Mouse (Mus musculus) stomach, postnatal 0 days (tissue): ENCODE data around the gene Nabp2. TPM values are rescaled to one million over a fixed set of nuclear protein-coding genes. Genes with fewer than 3 reads are reported as not detected.

Source experiments
- ATAC-seq: fragments of 200-750 bp; cut with Nextera tagmentation; 2 replicates; pipeline ENCODE4 v1.8.0; 2017; ENCODE audit not compliant: low FRiP score, low TSS enrichment
- DNase-seq: peaks from one replicate; pipeline ENCODE4 v3.0.0-alpha.2; 2016; ENCODE audit warnings: low spot score
- H3K27ac ChIP-seq: fragments of 300-500 bp; sonication (generic); replicated peaks from 2 replicates; pipeline ENCODE4 v1.5.1; 2014; ENCODE audit warnings: mild to moderate bottlenecking, control low read depth
- H3K27me3 ChIP-seq: fragments of 300-500 bp; sonication (generic); 2 replicates; pipeline ENCODE4 v1.6.1; 2014; ENCODE audit warnings: low read length; ENCODE audit not compliant: control insufficient read depth, insufficient read depth
- H3K36me3 ChIP-seq: fragments of 300-500 bp; sonication (generic); 2 replicates; pipeline ENCODE4 v1.6.1; 2014; ENCODE audit warnings: low read length, mixed read lengths; ENCODE audit not compliant: control insufficient read depth, insufficient read depth
- H3K4me1 ChIP-seq: fragments of 300-500 bp; sonication (generic); replicated peaks from 2 replicates; pipeline ENCODE4 v1.6.1; 2014; ENCODE audit warnings: antibody characterized with exemption; ENCODE audit not compliant: control insufficient read depth, insufficient read depth
- H3K4me2 ChIP-seq: fragments of 300-500 bp; sonication (generic); replicated peaks from 2 replicates; pipeline ENCODE4 v1.6.1; 2014; ENCODE audit warnings: low read depth, mild to moderate bottlenecking, control low read depth, moderate library complexity
- H3K4me3 ChIP-seq: fragments of 300-500 bp; sonication (generic); 2 replicates; pipeline ENCODE4 v1.5.1; 2014; ENCODE audit warnings: low read depth, low read length, control low read depth
- H3K9ac ChIP-seq: fragments of 300-500 bp; sonication (generic); 2 replicates; pipeline ENCODE4 v1.6.1; 2014; ENCODE audit warnings: mild to moderate bottlenecking, low read length, control low read depth, mixed read lengths
- H3K9me3 ChIP-seq: fragments of 300-500 bp; sonication (generic); 2 replicates; pipeline ENCODE4 v1.6.1; 2016; ENCODE audit warnings: low read length; ENCODE audit not compliant: control insufficient read depth
- CTCF ChIP-seq: IDR thresholded peaks from 2 replicates; pipeline ENCODE4 v1.5.1; 2016; ENCODE audit warnings: antibody characterized with exemption, low read depth, mild to moderate bottlenecking, moderate library complexity
- EP300 ChIP-seq: optimal IDR thresholded peaks from 2 replicates; pipeline ENCODE3; 2016; ENCODE audit warnings: antibody characterized with exemption
- WGBS: fragments of 180-500 bp; shearing (Covaris S2); extraction: QIAGEN DNeasy Blood & Tissue Kit; methylation state at CpG from one replicate; pipeline ENCODE4 v1.1.7; 2014; 5-methylcytosine and 5-hydroxymethylcytosine counted together
- polyA plus RNA-seq: library from polyadenylated mRNA; unstranded; fragments of >200 nt; fragmentation: Nextera tagmentation; extraction: Ambion mirVana; gene quantifications from 2 replicates; pipeline ENCODE4 v1.2.1, GENCODE M21; 2015

The Nabp2 gene
- polyA plus RNA-seq, 1 experiment from 2014 or later, result 54.4 TPM

DNA sequence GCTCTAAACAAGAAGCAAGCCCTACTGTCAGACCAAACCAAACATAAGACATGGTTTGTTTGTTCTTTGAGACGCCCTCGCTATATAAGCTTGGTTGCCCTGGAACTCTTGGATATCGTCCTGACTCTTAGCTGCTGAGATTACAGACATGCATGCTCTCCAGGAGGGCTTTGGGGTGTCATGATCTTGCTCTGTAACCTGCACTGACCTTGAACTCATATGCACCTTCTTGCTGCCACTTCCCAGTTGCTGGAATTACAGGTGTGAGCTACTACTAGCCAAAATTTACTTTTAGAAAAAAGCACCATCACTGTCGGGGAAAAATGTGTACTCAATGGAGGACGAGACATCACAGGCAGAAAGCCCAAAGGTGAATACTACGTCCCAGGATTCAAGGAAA lies 41.7 kb downstream of the Nabp2 start:
- TF ChIP-seq EP300 (no peak), CTCF (no peak)
- H3K36me3 ChIP-seq, result no peaks in the 10 kb centered on the region
- peak overlapping the region; percentile 62 for H3K4me2 ChIP-seq
- no peaks in the 10 kb centered on the region for H3K27me3 ChIP-seq
- no peak for DNase-seq
- 0 out of 2 replicates have a peak overlapping the region, but pooled peaks have one; percentile 66 for H3K4me3 ChIP-seq
- no peaks in the 10 kb centered on the region for H3K9me3 ChIP-seq
- no peaks in the 10 kb centered on the region for H3K4me1 ChIP-seq
- peak overlapping the region; percentile 95 for H3K27ac ChIP-seq
- H3K9ac ChIP-seq, result no peak overlapping the region; the same call in 1 of the 2 replicates
- ATAC-seq, result no peak
- 61% methylated on average over 6 of the region's 6 CpGs for WGBS

DNA sequence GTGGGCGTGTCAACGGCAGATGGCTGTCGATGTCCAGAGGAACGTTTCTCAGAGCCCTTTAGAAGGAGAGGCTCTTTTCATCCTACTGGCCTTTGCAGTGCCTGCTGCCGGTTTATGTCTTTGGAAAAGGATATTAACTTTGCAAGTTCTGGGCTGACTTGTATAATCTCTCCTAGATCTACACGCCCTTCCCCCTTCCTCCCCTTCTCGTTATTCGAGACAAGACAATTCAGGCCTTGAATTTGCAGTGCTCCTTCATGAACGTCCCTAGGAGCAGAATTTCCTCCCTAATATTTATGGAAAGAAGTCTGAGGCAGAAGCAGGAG lies 42.1 kb downstream of the Nabp2 start:
- Histone ChIP-seq H3K4me2 (peak overlapping the region; percentile 62), H3K4me3 (peak overlapping the region; percentile 66), H3K27ac (peak overlapping the region; percentile 95), H3K36me3 (no peaks in the 10 kb centered on the region), H3K27me3 (no peaks in the 10 kb centered on the region), H3K9me3 (no peaks in the 10 kb centered on the region), H3K9ac (peak overlapping the region; percentile 76), H3K4me1 (no peaks in the 10 kb centered on the region)
- TF ChIP-seq CTCF, result no peak
- TF ChIP-seq EP300, result no peak
- ATAC-seq (no peak), DNase-seq (no peak)
- 2% methylated on average over 9 of the region's 9 CpGs for WGBS

DNA sequence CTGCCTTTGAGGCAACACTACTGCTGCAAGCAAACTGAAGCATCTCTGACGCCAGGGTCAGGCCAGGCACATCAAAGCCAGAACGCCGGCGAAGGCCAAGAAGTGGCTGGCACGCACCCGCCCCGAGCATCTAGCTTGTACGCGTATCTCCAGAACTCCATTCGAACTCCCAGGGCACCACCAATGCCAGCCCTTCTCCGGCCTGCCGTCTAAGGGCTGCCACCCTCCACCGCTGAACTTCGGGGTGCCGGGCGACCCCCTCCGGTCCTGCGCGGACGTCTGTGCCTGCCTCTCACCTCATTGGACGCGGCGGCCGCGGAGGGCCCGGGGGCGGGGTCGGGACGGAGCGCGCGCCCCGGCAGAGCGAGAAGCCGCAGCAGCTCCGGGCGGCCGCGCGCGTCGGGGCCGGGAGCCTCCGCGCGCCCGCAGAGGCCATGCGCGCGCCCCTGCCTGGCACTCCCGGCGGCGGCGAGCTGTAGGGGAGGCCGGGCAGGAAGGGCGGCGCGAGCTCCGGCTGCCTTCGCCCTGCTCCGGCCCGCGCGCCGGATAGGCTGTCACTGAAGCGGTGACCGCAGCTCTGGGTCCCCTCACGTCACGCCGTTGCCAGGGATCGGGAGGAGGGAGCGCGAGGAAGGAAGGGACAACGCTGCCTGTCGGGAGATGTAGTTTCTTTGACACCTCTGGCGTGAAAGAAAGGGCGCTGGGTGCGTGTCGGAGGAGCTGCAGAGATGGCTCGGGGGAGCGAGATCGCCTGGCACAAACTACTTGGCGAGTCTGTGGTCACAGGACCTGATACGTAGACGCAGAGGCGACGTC lies 42.7 kb downstream of the Nabp2 start, which contains the start of gene Coq10a:
Gene Coq10a (minus strand): TSS at position 596 of the 816 bp plus-strand sequence.
- Histone ChIP-seq H3K4me3 (peak within 1 kb of the TSS; percentile 66), H3K4me2 (peak within 1 kb of the TSS; percentile 62), H3K9ac (peak within 1 kb of the TSS; percentile 76), H3K9me3 (no peaks in the 10 kb centered on the region), H3K4me1 (no peaks in the 10 kb centered on the region), H3K27ac (peak within 1 kb of the TSS; percentile 95), H3K36me3 (no peaks in the 10 kb centered on the region), H3K27me3 (no peaks in the 10 kb centered on the region)
- ATAC-seq (peak; percentile 95), DNase-seq (peak; percentile 94)
- TF ChIP-seq CTCF (0 out of 2 replicates have a peak, but pooled peaks have one; percentile 12), EP300 (no peak)
- WGBS, result under 1% methylated on average over 64 of the region's 87 CpGs

DNA sequence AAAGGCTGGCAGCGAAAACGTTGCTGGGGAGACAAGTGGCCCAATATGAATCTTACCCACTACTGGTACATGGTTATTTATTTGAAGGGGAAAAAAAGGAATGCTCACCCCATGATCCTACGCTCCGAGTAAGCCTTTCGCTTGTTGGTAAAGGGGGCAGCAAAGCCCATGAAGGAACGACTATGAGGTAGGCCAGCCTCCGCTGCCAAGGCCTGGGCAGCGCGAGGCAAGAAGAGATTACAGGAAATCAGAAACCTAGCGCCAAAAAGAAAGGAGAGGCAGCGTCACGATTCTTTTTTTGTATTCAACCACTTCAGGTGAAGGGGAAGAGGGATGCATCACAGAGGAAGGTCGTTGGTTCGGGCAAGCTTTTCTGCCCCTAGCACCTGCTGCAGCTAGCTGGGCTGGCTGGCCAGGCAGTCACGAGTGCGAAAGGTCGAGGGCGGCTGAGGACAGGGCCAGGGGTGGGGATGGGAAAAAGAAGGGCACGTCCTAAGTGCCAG lies 43.3 kb downstream of the Nabp2 start:
- H3K27me3 ChIP-seq, result no peaks in the 10 kb centered on the region
- H3K4me1 ChIP-seq, result no peaks in the 10 kb centered on the region
- TF ChIP-seq EP300, result no peak
- no peak for TF ChIP-seq CTCF
- H3K9me3 ChIP-seq, result no peaks in the 10 kb centered on the region
- DNase-seq (no peak), ATAC-seq (no peak)
- H3K9ac ChIP-seq, result peak overlapping the region; percentile 76
- 15% methylated on average over 19 of the region's 19 CpGs for WGBS
- H3K4me2 ChIP-seq, result peak overlapping the region; percentile 62
- peak overlapping the region; percentile 95 for H3K27ac ChIP-seq
- H3K36me3 ChIP-seq, result peaks cover 5% of the 10 kb centered on the region; the same call in 1 of the 2 replicates
- H3K4me3 ChIP-seq, result peak overlapping the region; percentile 66

DNA sequence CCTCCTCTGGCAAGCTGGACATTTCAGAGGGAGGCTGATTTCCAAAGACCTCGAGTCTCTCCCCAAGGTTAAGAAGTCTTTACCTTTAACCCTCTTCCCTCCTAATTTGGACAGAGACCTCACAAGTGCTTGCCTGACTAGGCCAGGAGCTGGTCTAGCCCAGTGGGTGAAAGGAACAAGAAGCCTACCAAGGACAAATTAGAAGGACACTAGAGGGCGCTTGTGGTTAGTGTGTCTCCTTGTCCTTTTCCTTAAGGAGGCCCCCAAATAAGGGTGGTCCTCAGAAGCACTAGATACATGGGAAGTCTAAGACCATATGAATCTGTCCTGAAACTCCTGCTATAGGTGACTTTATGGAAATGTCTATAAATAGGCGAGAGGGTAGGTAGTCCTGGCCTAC lies 48.7 kb downstream of the Nabp2 start:
- Histone ChIP-seq H3K4me1 (no peaks in the 10 kb centered on the region), H3K36me3 (peaks cover 16% of the 10 kb centered on the region; the same call in 1 of the 2 replicates), H3K4me3 (no peak overlapping the region), H3K27ac (no peak overlapping the region), H3K9me3 (no peaks in the 10 kb centered on the region), H3K9ac (no peak overlapping the region), H3K27me3 (no peaks in the 10 kb centered on the region), H3K4me2 (no peak overlapping the region)
- ATAC-seq (0 out of 2 replicates have a peak, but pooled peaks have one; percentile 17), DNase-seq (no peak)
- TF ChIP-seq CTCF (peak; percentile 73), EP300 (no peak)
- 47% methylated on average over 3 of the region's 3 CpGs for WGBS

DNA sequence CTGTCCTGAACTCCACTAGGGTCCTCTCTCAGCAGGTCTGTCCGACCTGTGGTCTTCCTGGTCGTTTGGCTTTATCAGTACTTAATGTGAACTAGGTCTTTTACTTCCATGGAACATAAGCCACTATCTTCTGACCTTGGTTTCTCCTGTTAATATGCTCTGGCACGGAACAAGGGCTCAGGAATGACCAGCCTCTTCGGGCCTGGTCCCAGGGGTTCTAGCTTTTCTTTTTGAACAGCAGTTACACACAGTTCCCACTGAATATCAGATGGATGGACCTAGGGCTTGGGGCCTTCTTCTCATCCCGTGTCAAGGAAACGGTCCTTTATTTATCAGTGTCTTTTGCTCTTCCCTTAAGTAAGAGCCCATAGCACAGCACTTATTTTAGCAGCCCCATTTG lies 49.5 kb downstream of the Nabp2 start:
- Histone ChIP-seq H3K4me1 (no peaks in the 10 kb centered on the region), H3K27ac (no peak overlapping the region), H3K9me3 (no peaks in the 10 kb centered on the region), H3K9ac (no peak overlapping the region), H3K27me3 (no peaks in the 10 kb centered on the region), H3K36me3 (peaks cover 19% of the 10 kb centered on the region), H3K4me2 (no peak overlapping the region), H3K4me3 (no peak overlapping the region)
- ATAC-seq (no peak), DNase-seq (no peak)
- WGBS, result 88% methylated on average over 6 of the region's 6 CpGs
- TF ChIP-seq CTCF (no peak), EP300 (no peak)
